Mouse (Mus musculus): ENCODE measurements at regions not wholly inside any gene's neighbourhood (a gene's known extent, or its start where the extent isn't known, plus 50 kb on each side); places are given as distances from the start of the nearest gene placed in this dataset.

DNA sequence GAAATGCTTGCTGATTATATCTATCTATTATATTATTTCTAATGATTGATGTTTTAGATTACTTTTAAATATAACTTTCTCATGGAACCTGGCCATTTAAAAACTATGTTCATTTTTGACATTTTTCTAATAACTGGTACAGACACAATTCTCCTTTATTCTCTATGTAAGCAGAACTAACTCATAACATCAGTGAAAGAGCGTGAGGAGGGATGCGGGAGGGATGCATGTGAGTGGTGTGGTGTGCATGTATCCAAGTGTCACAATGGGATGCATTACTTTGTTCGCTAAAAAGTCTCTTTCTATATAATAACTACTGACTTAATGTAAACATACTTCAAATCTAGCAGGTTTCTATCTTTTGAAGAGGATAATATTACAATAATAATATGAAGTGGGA lies 428.7 kb upstream of the Ccnh start:
- no peak for DNase-seq (ENCODE audit: low read depth in 2 of 2, low spot score in 2 of 2)

DNA sequence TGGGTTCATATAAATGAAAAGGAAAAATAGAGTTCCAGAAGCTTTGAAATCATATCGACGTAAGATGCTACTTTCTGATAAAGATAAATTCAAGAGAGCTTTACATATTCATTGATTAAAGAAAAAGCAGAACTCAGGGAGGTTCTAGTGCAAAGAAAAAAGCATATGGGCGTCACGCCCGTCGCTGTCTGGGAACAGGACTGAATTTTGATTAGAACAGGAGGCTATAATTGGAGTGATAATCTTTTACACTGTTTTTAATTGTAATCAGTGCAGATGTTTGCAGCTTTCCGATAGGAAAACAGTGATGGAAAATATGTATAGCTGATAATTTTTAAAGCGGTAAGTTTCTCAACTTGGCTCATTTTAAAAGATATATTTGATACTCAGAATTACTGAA lies 428.2 kb upstream of the Ccnh start:
- no peak for DNase-seq (ENCODE audit: low read depth in 2 of 2, low spot score in 2 of 2)

DNA sequence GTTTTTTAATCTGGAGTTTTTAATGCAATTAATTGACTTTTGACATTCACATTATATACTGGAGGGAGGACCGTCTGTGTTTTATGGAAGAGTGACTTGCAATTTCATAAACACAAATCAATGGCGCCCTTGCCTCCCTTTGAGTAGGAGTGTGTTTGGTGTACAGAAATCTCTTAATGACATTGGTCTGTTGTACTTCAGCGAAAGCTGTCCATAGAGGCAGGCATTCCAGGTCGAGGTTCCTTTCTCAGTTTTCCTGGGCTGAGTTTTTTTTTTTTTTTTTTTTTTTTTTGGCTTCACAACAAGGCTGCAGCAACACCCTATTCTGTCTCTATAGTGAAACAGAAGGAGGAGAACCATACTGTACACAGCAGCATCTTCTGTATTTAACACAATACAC lies 427.4 kb upstream of the Ccnh start:
- no peak for DNase-seq (ENCODE audit: low read depth in 2 of 2, low spot score in 2 of 2)

DNA sequence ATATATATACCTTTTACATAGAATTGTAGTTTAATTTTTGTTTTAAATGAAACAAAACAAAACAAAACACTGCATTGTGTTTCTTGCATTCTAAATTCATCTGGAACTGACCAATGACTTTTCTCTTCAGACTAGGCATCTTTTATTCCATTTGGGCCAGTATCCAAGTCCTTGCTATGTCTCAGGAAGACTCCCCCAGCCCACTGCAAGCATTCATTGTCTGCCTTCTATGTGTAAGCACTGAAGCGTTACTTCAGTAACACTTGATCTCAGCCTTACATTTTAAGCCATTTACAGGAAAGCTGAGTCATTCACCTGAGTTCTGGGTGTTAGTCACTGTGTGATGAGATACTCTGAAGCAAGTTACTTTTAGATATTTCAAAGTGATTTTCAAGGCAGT lies 425.3 kb upstream of the Ccnh start:
- DNase-seq (ENCODE audit: low read depth in 2 of 2, low spot score in 2 of 2), result no peak

DNA sequence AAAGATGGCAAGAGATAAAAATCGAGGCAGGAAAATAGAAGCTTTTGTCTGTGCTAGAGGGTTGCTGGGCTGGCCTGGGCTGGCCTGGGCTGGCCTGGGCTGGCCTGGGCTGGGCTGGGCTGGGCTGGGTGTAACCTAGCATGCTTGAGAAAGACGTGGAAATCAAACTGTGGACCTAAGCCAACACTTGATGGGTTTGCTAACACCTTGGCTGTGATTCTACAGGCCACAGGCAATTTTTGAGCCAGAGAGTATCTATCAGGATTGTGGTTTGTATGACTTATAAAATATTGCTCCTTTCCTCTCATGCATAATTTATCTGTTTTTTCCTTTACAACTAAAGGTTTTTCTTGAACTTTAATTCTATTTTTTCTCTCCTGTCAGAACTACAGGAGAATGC lies 417.3 kb upstream of the Ccnh start:
- no peak for DNase-seq (ENCODE audit: low read depth in 2 of 2, low spot score in 2 of 2)

DNA sequence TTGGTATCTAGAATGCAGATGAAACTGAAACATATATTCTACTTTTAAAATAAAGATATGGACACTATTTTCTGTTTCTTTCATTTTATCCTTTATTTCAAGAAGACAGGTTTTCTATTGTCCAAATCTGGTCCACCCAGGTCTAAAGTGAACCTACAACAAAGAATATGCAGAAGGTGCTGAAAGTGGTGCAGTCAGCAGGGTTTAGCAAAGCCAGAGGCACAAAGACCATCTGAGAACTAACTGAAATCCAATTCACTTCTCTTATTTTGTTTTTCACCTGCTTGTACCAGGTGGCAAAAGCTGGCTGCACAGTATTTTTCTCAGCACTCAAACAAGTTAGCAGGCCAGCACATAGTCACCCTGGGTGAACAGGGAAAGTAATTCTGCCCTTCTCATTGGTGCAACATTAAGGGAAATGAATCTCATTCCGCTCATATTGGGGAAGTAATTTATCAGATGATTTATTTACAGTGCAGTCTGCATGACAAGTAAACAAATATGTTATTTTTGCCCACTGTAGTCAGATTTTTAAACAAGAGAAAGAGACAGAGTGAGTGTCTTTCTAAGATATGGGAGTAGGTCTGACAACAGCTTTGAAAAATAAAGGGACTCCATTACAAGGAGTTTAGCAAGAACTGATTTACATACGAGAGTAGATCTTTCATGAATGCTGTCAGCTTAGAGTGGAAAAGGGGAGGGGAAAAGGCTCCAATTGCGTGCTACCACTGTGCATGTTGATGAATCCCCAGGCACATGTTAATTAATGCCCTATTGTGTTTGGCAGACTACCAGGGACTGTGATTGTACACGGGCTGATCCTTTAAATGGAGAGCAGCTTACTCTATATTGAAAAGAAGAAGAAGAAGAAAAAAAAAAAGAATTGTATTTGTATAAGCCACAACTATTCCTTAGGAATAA lies 405.9 kb upstream of the Ccnh start:
- no peak for DNase-seq (ENCODE audit: low read depth in 2 of 2, low spot score in 2 of 2)

DNA sequence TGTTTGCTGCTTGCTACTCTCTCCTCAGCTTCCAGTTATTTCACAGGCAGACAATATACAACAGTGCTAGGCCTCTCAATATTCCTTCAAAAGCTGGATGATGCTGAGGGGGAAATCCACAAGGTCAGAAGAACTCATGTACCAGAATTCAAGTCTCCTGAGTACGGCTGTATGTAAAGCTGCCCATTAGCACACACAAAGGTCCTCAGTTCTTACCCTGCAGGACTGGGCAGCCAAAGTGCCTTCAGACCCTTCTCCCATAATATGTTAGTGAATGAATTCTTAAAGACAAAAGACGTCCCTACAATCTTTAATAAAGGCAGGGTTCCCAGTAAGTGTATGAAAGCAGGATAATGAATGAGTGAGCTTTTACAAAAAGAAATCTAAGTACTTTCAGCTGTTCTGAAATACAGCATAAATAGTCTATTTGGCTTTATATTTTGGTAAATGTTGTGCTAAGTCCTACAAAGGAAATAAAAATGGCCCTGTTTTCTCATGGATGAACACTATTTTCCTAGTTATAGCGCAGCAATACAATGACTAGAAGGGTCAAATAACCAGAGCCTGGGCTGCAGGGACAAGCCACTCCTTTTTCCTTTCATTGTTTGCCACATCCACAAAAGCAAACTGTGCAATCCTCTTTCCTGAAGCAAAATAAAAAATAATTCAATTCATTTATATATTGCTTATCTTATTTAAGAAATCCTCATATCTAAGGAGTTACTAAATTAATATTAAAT lies 384.8 kb upstream of the Ccnh start:
- no peak for DNase-seq (ENCODE audit: low read depth in 2 of 2, low spot score in 2 of 2)

DNA sequence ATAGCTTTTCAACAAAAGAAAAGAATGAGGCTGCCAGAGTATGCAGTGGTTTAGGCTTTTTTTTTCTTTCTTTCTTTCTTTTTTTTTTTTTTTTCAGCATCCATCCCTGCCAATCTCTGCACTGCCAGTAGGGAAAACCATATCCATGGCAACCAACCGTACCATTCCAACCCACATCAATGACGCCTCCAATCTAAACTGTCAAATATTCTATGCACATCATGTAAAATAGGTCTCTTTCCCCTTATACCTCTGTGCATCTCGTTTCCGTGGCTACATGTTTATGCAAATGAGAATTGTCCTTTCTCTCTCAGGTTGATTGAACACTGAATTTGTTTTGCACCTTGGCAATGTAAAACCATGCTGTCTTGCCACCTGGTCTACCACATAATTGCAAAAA lies 384.0 kb upstream of the Ccnh start:
- no peak for DNase-seq (ENCODE audit: low read depth in 2 of 2, low spot score in 2 of 2)

DNA sequence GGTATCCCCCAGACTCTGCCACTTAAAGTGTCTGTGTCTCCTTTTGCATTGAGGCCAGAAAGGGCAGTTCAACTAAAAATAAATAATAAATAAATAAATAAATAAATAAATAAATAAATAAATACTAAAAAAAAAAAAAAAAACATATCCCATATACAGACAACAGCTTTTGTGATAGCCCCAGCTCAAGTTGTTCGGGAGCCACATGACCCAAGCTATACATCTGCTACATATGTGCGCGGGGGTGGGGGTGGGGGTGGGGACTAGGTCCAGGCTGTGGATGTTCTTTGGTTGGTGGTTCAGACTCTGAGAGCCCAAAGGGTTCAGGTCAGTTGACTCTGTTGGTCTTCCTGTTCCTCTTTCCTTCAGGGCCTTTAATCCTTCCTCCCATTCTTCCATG lies 379.6 kb upstream of the Ccnh start:
- DNase-seq (ENCODE audit: low read depth in 2 of 2, low spot score in 2 of 2), result no peak

All from CD8-positive naive resting alpha-beta T cell, adult 2 months (primary cell).